Mouse (Mus musculus): Measurements from ENCODE around the gene Cpt2. TPM values are rescaled to one million over a fixed set of nuclear protein-coding genes. Genes with fewer than 3 reads are reported as not detected.
A peak's percentile ranks its signal among the peaks of the same experiment; 100 is the strongest.

Cpt2 gene
- polyA plus RNA-seq (2015; fragmentation: Nextera tagmentation; extraction: Ambion mirVana) = 16.3 and 19.1 TPM in 2 replicates

- peak within 1 kb of the TSS; percentile 58; the same call in 1 of the 2 replicates for H3K27ac ChIP-seq (ENCODE audit: low read depth, low read length)
- H3K4me2 ChIP-seq (ENCODE audit: low read length) = peak within 1 kb of the TSS; percentile 72
- H3K9me3 ChIP-seq (ENCODE audit: control insufficient read depth, low read length) = no peaks in the 10 kb centered on the region
- no peaks in the 10 kb centered on the region for H3K36me3 ChIP-seq (ENCODE audit: control insufficient read depth, insufficient read depth, low read length)
- H3K27me3 ChIP-seq (replicated peaks; ENCODE audit: control insufficient read depth, insufficient read depth, low read length) = no peaks in the 10 kb centered on the region
- peak within 1 kb of the TSS; percentile 79 for H3K9ac ChIP-seq (ENCODE audit: low read depth, low read length)
- under 1% methylated on average over 35 of the region's 38 CpGs for WGBS
- peaks cover 7% of the 10 kb centered on the region; the same call in 1 of the 2 replicates for H3K4me1 ChIP-seq (ENCODE audit: control insufficient read depth, insufficient read depth, low read depth, low read length)
- peak within 1 kb of the TSS; percentile 69 for H3K4me3 ChIP-seq (ENCODE audit: low read length)
- peak; percentile 91 for ATAC-seq
Measured at GRCm38 (mm10) chr4:107923145-107923802, at the start of gene Cpt2. Gene Cpt2, minus strand, starts transcription at chr4:107923610.

- Histone ChIP-seq H3K4me1 (ENCODE audit: control insufficient read depth, insufficient read depth, low read depth, low read length) (no peaks in the 10 kb centered on the region), H3K9me3 (ENCODE audit: control insufficient read depth, low read length) (no peaks in the 10 kb centered on the region), H3K9ac (ENCODE audit: low read depth, low read length) (no peak overlapping the region), H3K4me3 (ENCODE audit: low read length) (no peak overlapping the region), H3K27ac (ENCODE audit: low read depth, low read length) (no peak overlapping the region), H3K4me2 (ENCODE audit: low read length) (no peak overlapping the region), H3K36me3 (ENCODE audit: control insufficient read depth, insufficient read depth, low read length) (no peaks in the 10 kb centered on the region), H3K27me3 (replicated peaks; ENCODE audit: control insufficient read depth, insufficient read depth, low read length) (no peaks in the 10 kb centered on the region)
- no peak for ATAC-seq
- 95% methylated on average over 1 of the region's 1 CpGs for WGBS
Measured at GRCm38 (mm10) chr4:107971162-107971561, 47.8 kb upstream of the Cpt2 start.

GRCm38 (mm10) chr4:107969781-107970180, 46.4 kb upstream of the Cpt2 start:
- Histone ChIP-seq H3K9ac (ENCODE audit: low read depth, low read length) (no peak overlapping the region), H3K4me2 (ENCODE audit: low read length) (no peak overlapping the region), H3K4me1 (ENCODE audit: control insufficient read depth, insufficient read depth, low read depth, low read length) (no peaks in the 10 kb centered on the region), H3K27me3 (replicated peaks; ENCODE audit: control insufficient read depth, insufficient read depth, low read length) (no peaks in the 10 kb centered on the region), H3K9me3 (ENCODE audit: control insufficient read depth, low read length) (no peaks in the 10 kb centered on the region), H3K27ac (ENCODE audit: low read depth, low read length) (no peak overlapping the region), H3K4me3 (ENCODE audit: low read length) (no peak overlapping the region), H3K36me3 (ENCODE audit: control insufficient read depth, insufficient read depth, low read length) (no peaks in the 10 kb centered on the region)
- no peak for ATAC-seq

- H3K9me3 ChIP-seq (ENCODE audit: control insufficient read depth, low read length) = no peaks in the 10 kb centered on the region
- no peaks in the 10 kb centered on the region for H3K27me3 ChIP-seq (replicated peaks; ENCODE audit: control insufficient read depth, insufficient read depth, low read length)
- H3K4me1 ChIP-seq (ENCODE audit: control insufficient read depth, insufficient read depth, low read depth, low read length) = no peaks in the 10 kb centered on the region
- 75% methylated on average over 16 of the region's 16 CpGs for WGBS
- H3K4me2 ChIP-seq (ENCODE audit: low read length) = no peak within 1 kb of the TSS
- H3K27ac ChIP-seq (ENCODE audit: low read depth, low read length) = no peak within 1 kb of the TSS
- ATAC-seq = peak; percentile 11; the same call in 1 of the 2 replicates
- no peak within 1 kb of the TSS for H3K4me3 ChIP-seq (ENCODE audit: low read length)
- H3K36me3 ChIP-seq (ENCODE audit: control insufficient read depth, insufficient read depth, low read length) = no peaks in the 10 kb centered on the region
- no peak within 1 kb of the TSS for H3K9ac ChIP-seq (ENCODE audit: low read depth, low read length)
Measured at GRCm38 (mm10) chr4:107967966-107968682, 44.7 kb upstream of the Cpt2 start, which contains the start of gene Slc1a7. Gene Slc1a7, plus strand, starts transcription at chr4:107968332.

GRCm38 (mm10) chr4:107966416-107967109, 43.2 kb upstream of the Cpt2 start:
- Histone ChIP-seq H3K36me3 (ENCODE audit: control insufficient read depth, insufficient read depth, low read length) (no peaks in the 10 kb centered on the region), H3K9me3 (ENCODE audit: control insufficient read depth, low read length) (no peaks in the 10 kb centered on the region), H3K9ac (ENCODE audit: low read depth, low read length) (no peak overlapping the region), H3K4me3 (ENCODE audit: low read length) (no peak overlapping the region), H3K4me1 (ENCODE audit: control insufficient read depth, insufficient read depth, low read depth, low read length) (no peaks in the 10 kb centered on the region; the same call in 1 of the 2 replicates), H3K27me3 (replicated peaks; ENCODE audit: control insufficient read depth, insufficient read depth, low read length) (no peaks in the 10 kb centered on the region), H3K27ac (ENCODE audit: low read depth, low read length) (no peak overlapping the region), H3K4me2 (ENCODE audit: low read length) (no peak overlapping the region)
- no peak for ATAC-seq
- 66% methylated on average over 5 of the region's 5 CpGs for WGBS

GRCm38 (mm10) chr4:107962792-107963191, 39.4 kb upstream of the Cpt2 start:
- no peaks in the 10 kb centered on the region for H3K36me3 ChIP-seq (ENCODE audit: control insufficient read depth, insufficient read depth, low read length)
- WGBS = 69% methylated on average over 2 of the region's 2 CpGs
- H3K4me2 ChIP-seq (ENCODE audit: low read length) = no peak overlapping the region
- no peak overlapping the region for H3K9ac ChIP-seq (ENCODE audit: low read depth, low read length)
- no peak for ATAC-seq
- no peak overlapping the region for H3K4me3 ChIP-seq (ENCODE audit: low read length)
- no peaks in the 10 kb centered on the region; the same call in 1 of the 2 replicates for H3K4me1 ChIP-seq (ENCODE audit: control insufficient read depth, insufficient read depth, low read depth, low read length)
- H3K27ac ChIP-seq (ENCODE audit: low read depth, low read length) = no peak overlapping the region
- H3K27me3 ChIP-seq (replicated peaks; ENCODE audit: control insufficient read depth, insufficient read depth, low read length) = no peaks in the 10 kb centered on the region
- H3K9me3 ChIP-seq (ENCODE audit: control insufficient read depth, low read length) = no peaks in the 10 kb centered on the region

- no peaks in the 10 kb centered on the region for H3K27me3 ChIP-seq (replicated peaks; ENCODE audit: control insufficient read depth, insufficient read depth, low read length)
- no peaks in the 10 kb centered on the region for H3K9me3 ChIP-seq (ENCODE audit: control insufficient read depth, low read length)
- no peak overlapping the region for H3K4me2 ChIP-seq (ENCODE audit: low read length)
- no peak overlapping the region for H3K4me3 ChIP-seq (ENCODE audit: low read length)
- no peak overlapping the region for H3K9ac ChIP-seq (ENCODE audit: low read depth, low read length)
- peak; percentile 67 for ATAC-seq
- H3K4me1 ChIP-seq (ENCODE audit: control insufficient read depth, insufficient read depth, low read depth, low read length) = no peaks in the 10 kb centered on the region; the same call in 1 of the 2 replicates
- no peak overlapping the region for H3K27ac ChIP-seq (ENCODE audit: low read depth, low read length)
- no peaks in the 10 kb centered on the region for H3K36me3 ChIP-seq (ENCODE audit: control insufficient read depth, insufficient read depth, low read length)
- WGBS = 68% methylated on average over 11 of the region's 11 CpGs
Measured at GRCm38 (mm10) chr4:107962044-107962732, 38.8 kb upstream of the Cpt2 start.

- Histone ChIP-seq H3K9ac (ENCODE audit: low read depth, low read length) (no peak overlapping the region), H3K4me3 (ENCODE audit: low read length) (no peak overlapping the region), H3K27ac (ENCODE audit: low read depth, low read length) (no peak overlapping the region), H3K4me1 (ENCODE audit: control insufficient read depth, insufficient read depth, low read depth, low read length) (no peaks in the 10 kb centered on the region; the same call in 1 of the 2 replicates), H3K36me3 (ENCODE audit: control insufficient read depth, insufficient read depth, low read length) (no peaks in the 10 kb centered on the region), H3K27me3 (replicated peaks; ENCODE audit: control insufficient read depth, insufficient read depth, low read length) (no peaks in the 10 kb centered on the region), H3K9me3 (ENCODE audit: control insufficient read depth, low read length) (no peaks in the 10 kb centered on the region), H3K4me2 (ENCODE audit: low read length) (no peak overlapping the region)
- no peak for ATAC-seq
- WGBS = 62% methylated on average over 7 of the region's 7 CpGs
Measured at GRCm38 (mm10) chr4:107958487-107958886, 35.1 kb upstream of the Cpt2 start.

All from hindbrain, embryonic 16.5 days (tissue).